Comparison of ENCODE assay signal across 17 mouse cellular contexts in the genomic region with DNA sequence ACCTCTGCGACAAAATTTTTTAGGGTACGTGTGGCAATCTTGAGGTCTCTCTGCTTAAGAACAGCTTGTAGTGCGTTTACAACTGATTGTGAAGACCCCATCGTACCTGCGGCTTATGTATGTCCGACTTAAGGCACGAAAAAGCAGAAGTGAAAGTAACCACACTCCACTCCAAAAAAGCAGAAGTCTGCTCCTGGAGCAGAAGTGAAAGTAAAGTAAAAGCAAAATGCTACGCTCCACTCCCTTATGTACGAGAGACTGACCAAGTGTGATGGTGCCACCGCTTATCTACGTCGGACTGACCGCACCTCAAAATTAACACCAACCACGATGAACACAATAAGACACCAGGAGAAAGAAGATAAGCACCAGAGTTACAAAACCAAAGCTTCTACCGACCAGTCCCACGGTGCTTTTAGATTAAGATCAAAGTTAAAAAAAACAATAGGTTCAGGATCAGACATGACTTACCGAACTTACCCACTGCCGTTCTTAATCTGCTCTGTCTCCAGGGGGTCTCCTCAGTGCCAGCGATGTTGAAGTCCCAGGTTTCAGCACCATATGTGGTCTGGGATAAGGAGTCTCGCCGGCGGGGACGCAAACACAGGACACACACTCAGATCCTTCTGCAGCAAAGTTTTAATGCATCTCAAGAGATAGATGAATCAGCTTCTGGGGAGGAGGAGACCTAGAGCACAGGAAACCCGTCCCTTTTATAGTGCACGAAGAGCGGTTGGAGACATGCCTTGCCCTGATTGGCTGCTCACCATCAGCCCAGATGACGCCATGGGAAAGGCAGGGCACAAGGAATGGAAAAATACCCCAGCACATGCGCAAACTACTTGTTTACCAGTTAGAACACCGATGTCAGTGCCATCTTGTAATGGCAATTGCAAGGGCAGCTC. TPM values are rescaled to one million over a fixed set of nuclear protein-coding genes. Genes with fewer than 3 reads are reported as not detected.
DNase-seq lines count a peak whose midpoint lies in the region; ATAC-seq and TF ChIP-seq lines count a peak whose summit lies in the region.
"Had no signal": no experiment of that assay in that cellular context is flagged by ENCODE, and none has a peak within 500 bp of the region (broad histone marks: within the 10 kb centered on the region; RNA-seq: fewer than 3 reads in every experiment).

No protein-coding gene starts in this region.

- H3K27ac ChIP-seq in spleen, adult 2 months (ENCODE audit: insufficient read depth, low read length) = peak overlapping the region; percentile 74
- no peak overlapping the region for H3K27ac ChIP-seq in midbrain, embryonic 10.5 days (replicated peaks)
- H3K27ac ChIP-seq: heart, embryonic 13.5 days; hindbrain, embryonic 14.5 days; liver, embryonic 13.5 days had no signal

- H3K4me1 ChIP-seq in spleen, adult 2 months (ENCODE audit: control insufficient read depth, insufficient read depth, insufficient read length) = no peaks in the 10 kb centered on the region; the same call in 1 of the 2 replicates
- H3K4me1 ChIP-seq in midbrain, embryonic 10.5 days = no peaks in the 10 kb centered on the region
- H3K4me1 ChIP-seq: heart, embryonic 13.5 days; liver, embryonic 13.5 days had no signal

- 44% methylated on average over 29 of the region's 29 CpGs for WGBS in spleen, adult 2 months
- WGBS in midbrain, embryonic 10.5 days = 91% methylated on average over 29 of the region's 29 CpGs

- TF ChIP-seq CTCF in spleen, adult 2 months (IDR thresholded peaks at IDR 0.05; ENCODE audit: extremely low read depth, insufficient read depth, insufficient read length, insufficient replicate concordance) = no peak

- H3K9me3 ChIP-seq in midbrain, embryonic 10.5 days (replicated peaks) = peaks cover 65% of the 10 kb centered on the region

- DNase-seq in spleen, adult 2 months (ENCODE audit: low read depth in 1 of 2, low spot score in 2 of 2) = peak in 1 of 2 experiments; percentile 72
- no peak for DNase-seq in spleen, postnatal 14 days (ENCODE audit: low spot score in 2 of 2)
- peak; percentile 27 to 53 for DNase-seq in CD8-positive naive resting alpha-beta T cell, adult 2 months (ENCODE audit: low read depth in 2 of 2, low spot score in 2 of 2)
- DNase-seq in skeletal muscle tissue, adult 2 months (ENCODE audit: low read depth, low spot score) = peak; percentile 17
- no peak for DNase-seq in cerebellum, postnatal 25 days
- no peak for DNase-seq in midbrain, embryonic 10.5 days (ENCODE audit: low spot score)
- DNase-seq: cerebellum, postnatal 10 days; kidney, adult 2 months; liver, embryonic 13.5 days; right cerebral cortex, postnatal 4 days had no signal

- no peak for TF ChIP-seq POLR2A in spleen, adult 2 months (IDR thresholded peaks at IDR 0.05; ENCODE audit: low read depth, low read length)

- no peaks in the 10 kb centered on the region for H3K27me3 ChIP-seq in spleen, adult 2 months (ENCODE audit: control insufficient read depth, insufficient read depth, low read length)
- H3K27me3 ChIP-seq in midbrain, embryonic 10.5 days (ENCODE audit: low read depth, poor library complexity, severe bottlenecking) = no peaks in the 10 kb centered on the region
- H3K27me3 ChIP-seq: heart, embryonic 13.5 days; liver, embryonic 13.5 days had no signal

- ATAC-seq in granulocyte monocyte progenitor cell, adult 5-6 weeks (replicated peaks; ENCODE audit: poor library complexity, severe bottlenecking) = peak; percentile 100

- peak overlapping the region; percentile 37 for H3K4me3 ChIP-seq in spleen, adult 2 months (ENCODE audit: extremely low read depth, insufficient read depth, insufficient read length)
- no peak overlapping the region for H3K4me3 ChIP-seq in midbrain, embryonic 10.5 days
- H3K4me3 ChIP-seq: heart, embryonic 13.5 days; liver, embryonic 13.5 days; myocyte had no signal

- no peaks in the 10 kb centered on the region for H3K36me3 ChIP-seq in spleen, adult 2 months (ENCODE audit: control insufficient read depth, insufficient read depth, low read length)
- H3K36me3 ChIP-seq in midbrain, embryonic 10.5 days = no peaks in the 10 kb centered on the region
- H3K36me3 ChIP-seq: heart, embryonic 13.5 days; liver, embryonic 13.5 days had no signal

RNA-seq across cellular contexts. Expression of gene Vmn2r97, which starts 54.5 kb away (rescaled TPM):
- not detected in 2 replicates for polyA plus RNA-seq in spleen, adult 2 months (2012; rRNA removed)
- not detected in 2 replicates for total RNA-seq in granulocyte monocyte progenitor cell, adult 5-6 weeks (2014; fragmentation: Nextera tagmentation)
- total RNA-seq in granulocyte monocyte progenitor cell, adult 5-6 weeks (2017) = not detected in 2 replicates
- polyA plus RNA-seq in midbrain, embryonic 10.5 days (2016; fragmentation: Nextera tagmentation; extraction: Ambion mirVana) = 0.04 TPM in 1 of 2 replicates, not detected in the other
- polyA plus RNA-seq: embryonic facial prominence, embryonic 11.5 days; heart, embryonic 13.5 days; kidney, adult 2 months; large intestine, adult 2 months; myocyte; testis, adult 2 months had no signal

Comparison
In these comparisons a context has a peak if more than half of its experiments do, and no peak if none do; other contexts are left out.
1. DNase-seq: peak in CD8-positive naive resting alpha-beta T cell, adult 2 months (2 of 2) and skeletal muscle tissue, adult 2 months (single experiment); none in spleen, postnatal 14 days (0 of 2), cerebellum, postnatal 25 days (0 of 2) and midbrain, embryonic 10.5 days (single experiment).